Mouse (Mus musculus) NIH3T3 (cell line): ENCODE data around the gene Mrpl2.

Source experiments
- DNase-seq: peaks from one replicate; pipeline ENCODE4 v3.0.0-alpha.2; 2012; ENCODE audit warnings: low read depth

The Mrpl2 gene

DNA sequence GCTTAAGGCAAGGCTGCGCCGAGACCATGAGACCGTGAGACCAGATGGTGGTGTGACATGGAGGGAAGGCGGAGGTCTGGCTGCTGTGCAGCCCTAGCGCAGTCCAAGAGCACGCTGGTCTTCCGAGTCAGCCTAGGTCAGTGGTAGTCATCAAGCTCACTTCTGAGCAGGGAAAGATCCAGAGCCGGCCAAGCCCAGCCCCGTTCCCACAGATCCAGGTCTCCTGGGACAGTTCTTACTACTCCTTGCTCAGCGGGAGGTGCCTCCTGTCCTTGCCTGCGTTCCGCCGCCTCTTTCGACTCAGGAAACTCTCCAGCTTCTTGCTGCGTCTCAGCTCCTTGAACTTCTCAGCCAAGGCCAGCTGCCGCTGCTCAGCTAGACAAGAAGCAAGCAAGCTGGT, 21.7 kb downstream of the Mrpl2 start:
- DNase-seq = no peak

DNA sequence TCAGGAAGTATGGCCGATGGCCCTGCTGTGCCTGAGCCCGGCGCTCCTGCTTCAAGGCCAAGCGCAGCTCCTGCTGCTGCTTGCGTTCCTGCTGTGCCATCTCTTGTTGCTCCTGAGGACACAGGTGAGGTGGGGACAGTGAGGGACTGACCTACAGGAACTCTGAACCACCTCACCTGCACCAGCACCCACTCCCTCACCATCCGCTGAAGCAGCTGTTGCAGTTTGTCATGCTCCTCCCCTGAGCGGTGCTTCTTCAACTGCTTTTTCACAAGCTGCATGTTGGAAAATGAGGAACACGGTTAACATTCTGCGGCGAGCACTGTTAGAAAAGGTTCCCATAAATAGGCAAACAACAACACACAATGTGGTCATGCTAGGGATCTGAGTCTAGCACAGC, 23.9 kb downstream of the Mrpl2 start:
- no peak for DNase-seq

DNA sequence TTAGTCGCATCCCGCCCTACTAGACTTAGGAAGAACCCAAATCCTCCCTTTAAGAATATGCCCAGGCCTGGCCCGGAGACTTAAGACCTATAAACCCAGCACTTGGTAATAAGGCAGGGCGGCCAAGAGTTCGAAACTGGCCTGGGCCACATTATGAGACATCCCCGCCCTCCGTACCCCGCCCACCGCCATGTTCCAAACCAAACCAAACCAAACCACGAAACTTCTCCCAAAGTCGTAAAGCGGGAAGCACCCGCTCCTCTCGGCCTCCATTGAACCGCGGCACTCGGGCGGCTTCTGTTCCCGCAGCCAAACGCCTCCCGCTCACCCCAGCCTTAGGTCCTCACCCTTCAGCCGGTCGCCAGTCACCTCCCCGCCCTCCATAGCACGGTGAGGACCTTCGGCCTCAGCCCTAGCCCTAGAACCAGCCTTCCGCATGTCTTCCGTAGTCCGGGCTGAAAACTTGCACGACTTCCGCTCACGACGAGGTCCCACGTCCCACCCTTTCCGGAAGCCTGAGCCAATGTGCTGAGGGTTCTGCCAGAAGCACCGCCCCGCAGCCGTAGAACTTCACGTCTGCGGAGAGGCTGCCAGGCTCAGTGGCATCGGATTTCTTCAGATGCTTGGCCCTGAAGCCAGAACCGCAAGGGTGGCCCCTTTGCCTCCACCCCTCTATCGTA, 28.0 kb downstream of the Mrpl2 start, which contains the start of gene Rrp36:
TSS of gene Rrp36 (minus strand) at position 503 of the 680 bp plus-strand sequence.
- peak; percentile 97 for DNase-seq

DNA sequence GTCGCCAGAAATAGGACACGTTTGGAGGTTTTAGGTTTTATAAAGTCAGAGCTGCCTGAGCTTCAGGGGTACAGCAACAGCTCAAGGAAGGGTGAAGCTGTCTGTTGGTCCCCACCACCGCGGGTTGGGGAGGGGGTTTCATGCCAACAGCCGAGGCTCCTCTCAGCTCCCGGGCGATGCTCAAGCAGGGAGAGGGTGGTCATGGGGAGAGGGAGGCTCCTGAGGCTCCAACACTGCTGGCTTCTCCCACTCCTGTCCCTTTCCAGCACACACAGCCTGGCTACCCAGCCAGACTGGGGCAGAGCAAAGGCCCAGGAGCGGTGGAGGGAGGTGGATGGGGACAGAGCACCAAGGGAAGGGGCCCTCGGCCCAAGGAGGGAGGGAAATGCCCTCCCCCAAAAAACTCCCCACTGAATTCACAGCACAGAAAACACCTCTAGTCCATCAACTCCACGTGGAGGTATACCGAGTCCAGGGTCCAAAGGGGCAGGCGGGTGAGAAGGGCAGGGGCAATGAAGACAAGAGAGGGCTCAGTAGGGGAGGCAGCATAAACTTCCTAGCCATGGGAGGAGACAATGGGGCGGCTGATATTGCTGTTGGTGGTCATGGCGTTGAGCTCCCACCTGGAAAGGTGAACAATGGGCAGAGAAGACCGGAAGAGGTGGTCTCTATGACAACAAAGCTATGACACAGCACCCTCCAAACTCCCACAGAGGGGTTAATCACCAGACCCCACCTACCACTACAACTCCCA, 28.7 kb downstream of the Mrpl2 start:
- DNase-seq = no peak

DNA sequence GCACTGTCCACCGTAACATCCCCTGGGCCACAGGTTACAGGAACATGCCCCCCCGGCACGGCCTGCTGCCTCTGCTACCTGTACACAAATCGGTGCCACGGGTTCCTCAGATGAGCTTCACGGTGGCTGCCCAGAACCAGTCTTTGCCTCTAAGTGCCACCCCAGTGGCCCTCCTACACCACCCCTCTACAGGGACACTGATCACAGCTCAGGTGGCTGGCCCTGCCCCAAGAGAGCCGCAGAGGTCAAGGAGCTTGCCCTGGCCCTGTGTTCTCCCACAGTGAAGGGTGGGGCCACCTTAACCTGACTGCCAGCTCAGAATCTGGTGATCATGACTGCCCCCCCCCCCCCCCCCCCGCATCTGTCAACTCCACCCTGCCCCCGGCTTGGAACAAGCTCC, 32.4 kb downstream of the Mrpl2 start, which contains the start of gene Mea1:
TSS of gene Mea1 (plus strand) at position 378 of the 400 bp plus-strand sequence.
- no peak for DNase-seq

DNA sequence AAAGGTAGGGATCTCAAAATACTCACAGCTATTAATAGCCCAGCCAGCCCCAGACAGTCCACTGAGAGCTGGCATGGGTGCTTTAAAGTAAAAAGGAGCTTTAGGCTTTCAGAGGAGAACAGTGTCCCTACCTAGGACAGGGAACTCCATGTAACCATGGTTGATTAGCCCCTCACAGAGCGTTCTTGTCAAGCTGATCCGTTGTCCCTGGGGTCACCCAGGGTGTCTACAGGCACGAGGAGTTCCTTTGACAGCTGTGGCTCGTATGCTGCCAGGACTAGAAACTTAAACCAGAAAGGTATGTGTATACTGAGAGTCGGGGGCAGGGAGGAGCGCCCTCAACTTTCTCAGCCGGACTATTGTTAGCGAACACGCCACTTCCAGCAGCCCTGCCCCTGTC, 32.9 kb downstream of the Mrpl2 start:
- no peak for DNase-seq

DNA sequence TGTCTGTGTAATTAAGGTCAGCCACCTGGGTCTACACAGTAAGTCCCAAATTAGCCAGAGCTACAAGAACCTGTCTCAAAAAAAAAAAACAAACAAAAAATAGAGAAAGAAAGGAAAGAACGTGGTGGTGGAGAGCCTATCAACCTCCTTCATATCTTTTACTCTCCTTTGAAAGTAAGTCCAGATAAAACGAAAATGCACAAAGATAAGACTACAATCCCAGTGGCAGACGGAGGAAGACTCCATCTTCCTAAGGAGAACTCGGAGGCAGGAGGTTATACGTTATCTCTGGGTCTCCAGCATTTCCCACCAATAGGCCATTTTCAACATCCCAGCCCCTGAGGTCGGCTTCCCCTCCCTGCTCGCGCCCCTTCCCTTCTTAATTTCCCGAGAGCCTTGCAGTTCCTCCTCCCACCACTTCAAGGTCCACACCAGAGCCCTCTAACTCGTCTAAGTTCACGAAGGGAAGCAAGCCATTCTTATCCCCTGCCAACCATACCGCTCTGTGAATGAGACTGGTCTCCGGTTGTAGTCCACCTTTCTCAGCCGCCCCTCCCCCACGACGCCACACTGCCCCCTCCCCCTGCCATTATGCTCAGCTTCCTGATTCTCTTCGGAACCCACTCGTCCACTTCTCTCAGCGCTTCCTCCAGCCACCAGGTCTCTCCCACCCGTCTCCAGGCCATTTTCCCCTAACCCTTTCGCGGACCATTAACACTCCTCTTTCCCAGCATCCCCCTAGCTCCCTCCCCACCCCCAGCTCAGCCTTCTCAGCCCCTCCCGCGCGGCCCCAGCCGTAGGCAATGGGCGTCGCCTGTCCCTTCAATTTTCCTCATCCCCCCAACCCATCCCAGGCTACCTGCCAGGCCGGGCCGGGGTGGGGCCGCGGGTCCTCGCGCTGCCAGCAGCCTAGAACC, 34.1 kb downstream of the Mrpl2 start:
- peak; percentile 66 for DNase-seq

DNA sequence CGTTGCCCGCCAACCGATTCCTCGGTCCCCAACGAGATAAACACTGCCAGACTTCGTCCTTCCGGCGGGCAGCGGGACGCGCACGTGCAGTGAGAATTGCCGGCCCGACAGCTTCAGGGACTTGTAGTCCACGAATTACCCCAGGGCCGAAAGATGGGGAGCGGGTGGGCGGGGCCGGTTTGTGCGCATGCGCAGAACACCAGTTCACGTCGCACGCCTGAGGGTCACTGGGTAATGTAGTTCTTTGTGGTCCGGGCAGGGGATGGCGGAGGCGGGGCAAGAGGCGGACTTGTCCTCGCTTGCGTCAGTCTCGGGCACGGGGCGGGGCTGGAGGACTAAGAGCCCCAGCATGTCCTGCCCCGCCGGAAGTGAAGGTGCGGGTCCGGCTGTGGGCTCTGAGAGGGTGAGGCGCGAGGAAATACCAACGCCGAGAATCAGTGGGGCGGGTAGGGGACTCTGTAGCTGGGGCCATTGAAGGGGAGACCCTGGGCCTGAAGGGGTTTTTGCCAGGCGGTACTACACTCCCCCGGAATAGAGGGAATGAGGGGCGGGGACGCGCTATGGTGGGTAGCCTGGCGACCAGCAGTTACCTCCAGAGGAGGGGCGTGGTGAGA, 34.8 kb downstream of the Mrpl2 start, which contains the start of gene Klhdc3:
TSS of gene Klhdc3 (minus strand) at position 155 of the 614 bp plus-strand sequence.
- DNase-seq = peak; percentile 99

DNA sequence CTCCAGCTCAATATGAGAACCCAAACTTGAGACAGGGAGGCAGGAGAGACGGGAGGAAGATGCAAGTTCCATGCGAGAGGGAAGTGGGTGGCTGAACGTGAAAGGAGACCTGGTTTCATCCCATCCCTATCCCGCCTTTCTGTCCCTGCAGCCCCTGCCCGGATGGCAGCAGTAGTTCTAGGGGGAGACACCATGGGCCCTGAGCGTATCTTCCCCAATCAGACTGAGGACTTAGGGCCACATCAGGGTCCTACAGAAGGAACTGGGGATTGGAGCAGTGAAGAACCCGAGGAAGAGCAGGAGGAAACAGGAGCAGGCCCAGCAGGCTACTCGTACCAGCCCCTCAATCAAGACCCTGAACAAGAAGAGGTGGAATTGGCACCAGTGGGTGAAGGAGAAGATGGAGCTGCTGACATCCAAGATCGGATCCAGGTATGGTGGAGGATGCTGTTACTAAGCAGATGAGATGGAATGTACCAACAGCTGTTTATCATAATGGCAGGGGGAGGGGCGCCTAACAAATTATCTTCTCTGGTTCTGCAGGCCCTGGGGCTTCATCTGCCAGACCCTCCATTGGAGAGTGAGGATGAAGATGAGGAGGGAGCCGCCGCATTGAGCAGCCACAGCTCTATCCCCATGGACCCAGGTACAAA, 35.6 kb downstream of the Mrpl2 start:
- peak; percentile 18 for DNase-seq

DNA sequence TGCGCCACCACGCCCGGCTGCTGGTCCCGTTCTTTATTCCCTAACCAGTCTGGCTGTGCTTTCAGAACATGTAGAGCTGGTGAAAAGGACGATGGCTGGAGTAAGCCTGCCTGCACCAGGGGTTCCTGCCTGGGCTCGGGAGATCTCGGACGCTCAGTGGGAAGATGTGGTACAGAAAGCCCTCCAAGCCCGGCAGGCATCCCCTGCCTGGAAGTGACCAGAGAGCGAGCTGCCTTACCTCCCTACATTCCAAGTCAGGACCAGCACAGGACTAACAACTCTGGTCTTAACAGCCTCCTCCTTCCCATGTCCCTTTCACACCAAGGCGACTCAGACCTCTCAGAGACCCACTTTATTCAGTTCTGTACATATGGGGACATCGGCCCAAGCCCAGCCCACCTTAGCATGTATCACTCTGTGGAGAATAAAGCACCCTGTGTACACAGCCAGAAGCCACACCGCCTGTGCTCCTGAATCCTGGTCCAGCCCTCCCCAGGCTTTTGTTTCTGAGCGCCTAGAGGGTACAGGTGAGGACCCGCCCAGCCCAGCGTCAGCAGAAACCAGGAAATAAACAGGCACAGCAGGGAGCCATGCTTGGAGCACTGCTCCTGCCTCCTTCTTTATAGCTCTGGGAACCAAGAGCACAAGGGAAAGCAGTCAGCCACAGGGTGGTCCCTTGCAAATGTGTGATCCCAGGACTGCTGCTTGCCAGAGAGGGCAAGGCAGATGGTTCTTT, 36.8 kb downstream of the Mrpl2 start:
- no peak for DNase-seq

DNA sequence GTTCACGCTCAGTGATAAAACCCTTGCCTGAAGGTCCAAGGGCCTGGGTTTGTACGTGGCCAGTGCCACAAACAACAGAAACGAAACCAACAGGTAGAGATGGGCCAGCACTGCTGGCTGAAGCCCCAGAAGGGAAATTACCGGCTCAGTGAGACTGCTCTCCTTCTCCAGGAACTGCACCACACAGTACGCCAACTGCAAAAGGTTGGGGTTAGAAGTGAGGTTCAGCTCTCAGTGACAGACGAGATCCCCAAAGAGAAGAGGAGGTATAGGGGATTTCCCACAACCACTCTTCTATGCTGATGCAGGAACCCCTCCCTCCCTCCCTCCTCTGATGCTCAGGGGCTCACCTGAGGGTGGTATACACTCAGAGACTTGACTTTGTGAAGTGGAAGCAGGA, 39.9 kb downstream of the Mrpl2 start:
- no peak for DNase-seq

DNA sequence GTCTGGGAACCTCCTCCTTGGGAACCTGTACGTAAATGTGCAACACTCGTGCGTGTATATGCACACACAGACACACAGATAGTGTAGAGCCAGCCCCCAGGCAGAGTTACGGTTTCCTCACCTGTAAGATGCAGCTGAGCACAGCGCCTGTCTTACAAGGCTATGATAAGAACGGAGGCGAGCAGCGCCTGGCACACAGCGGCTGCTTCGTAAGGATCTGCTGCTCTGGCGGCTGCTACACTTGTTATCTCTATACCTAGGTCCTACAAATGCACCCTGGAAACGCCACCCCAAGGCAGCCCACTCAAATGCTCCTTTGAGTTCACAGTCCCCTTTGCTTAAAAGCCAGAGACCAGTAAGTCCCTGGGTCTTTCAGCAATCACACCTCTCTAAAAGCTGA, 44.6 kb downstream of the Mrpl2 start:
- DNase-seq = no peak

DNA sequence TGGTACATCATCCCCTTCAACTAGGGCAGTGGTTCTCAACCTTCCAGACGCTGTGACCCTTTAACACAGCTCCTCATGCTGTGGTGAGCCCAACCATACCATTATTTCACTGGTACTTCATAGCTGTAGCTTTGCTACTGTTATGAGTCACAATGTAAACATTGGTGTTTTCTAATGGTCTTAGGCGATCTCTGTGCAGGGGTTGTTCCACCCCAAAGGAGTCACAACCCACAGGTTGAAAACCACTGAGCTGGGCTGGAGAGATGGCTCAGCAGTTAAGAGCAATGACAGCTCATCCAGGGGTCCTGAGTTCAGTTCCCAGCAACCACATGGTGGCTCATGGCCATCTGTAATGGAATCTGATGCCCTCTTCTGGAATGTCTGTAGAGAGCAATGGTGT, 45.4 kb downstream of the Mrpl2 start:
- DNase-seq = peak; percentile 26

DNA sequence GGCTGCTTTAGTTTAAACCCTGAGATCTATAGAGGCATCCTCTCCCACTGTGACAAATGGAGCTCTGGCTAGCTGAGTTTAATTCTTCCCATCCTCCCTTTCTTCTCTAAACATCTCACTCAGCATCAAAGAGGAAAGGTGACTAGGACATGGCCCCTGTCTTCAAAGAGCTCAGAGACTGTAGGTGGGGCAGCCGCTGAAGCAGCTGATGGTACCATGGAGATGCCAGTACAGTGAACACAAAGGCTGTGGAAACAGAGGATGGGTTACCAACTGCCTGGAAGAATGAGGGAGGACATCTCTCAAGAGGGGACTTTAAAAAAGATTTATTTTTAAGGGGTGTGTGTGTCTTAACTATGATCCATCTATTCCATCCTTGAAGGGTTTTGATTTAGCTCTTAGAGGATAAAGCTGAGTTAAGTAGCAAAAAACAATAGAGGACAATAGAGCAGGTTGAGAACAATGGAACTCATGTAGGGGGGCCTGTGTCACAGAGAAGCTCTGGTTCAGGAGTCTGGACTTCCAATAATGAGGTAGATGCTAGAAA, 48.6 kb downstream of the Mrpl2 start:
- no peak for DNase-seq

DNA sequence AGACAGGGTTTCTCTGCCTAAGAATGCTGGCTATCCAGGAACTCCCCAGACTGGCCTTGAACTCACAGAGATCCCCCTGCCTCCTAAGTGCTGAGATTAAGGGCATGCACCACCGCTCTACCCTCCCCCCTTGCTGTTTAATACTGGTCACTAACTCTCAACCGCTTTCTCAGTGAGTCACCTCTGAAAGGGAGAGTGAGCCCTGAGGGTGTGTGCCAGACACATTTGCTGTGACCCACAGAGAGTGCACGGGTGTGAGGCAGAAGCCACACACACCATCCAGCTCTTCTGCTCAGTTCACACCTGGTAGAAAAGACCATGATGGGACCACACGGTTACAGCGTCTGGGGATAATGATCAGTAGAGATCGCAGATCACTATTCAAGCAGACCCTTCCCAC, 52.5 kb downstream of the Mrpl2 start:
- peak; percentile 75 for DNase-seq

DNA sequence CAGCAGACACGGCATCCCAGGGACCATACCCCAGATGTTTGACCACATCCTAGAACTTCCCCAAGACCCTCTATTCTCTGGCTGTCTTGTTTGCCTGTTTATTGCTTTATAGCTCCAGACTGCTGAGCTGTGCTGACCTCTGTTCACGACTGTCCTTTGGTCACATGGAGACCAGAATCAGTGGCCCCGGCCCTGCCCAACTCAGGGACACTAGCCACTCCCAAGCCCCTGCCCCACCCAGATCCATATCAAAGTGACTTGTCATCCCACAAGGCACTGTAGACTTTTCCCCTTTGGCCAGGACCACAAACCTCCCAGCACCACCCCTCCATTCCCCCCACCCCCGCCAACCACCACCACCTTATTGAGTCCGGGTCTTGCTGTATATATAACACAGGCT, 53.2 kb downstream of the Mrpl2 start:
- DNase-seq = no peak
